Mouse (Mus musculus): ENCODE measurements around the gene Wfdc6b.
"Not testable (repeated sequence)": the region's sequence is repeated elsewhere in the genome, so short reads cannot be mapped to it uniquely, and the experiment has no call there.

Wfdc6b gene

GRCm38 (mm10) chr2:164613471-164613870 is at the start of gene Wfdc6b, which contains the start of gene Wfdc8:
Gene Wfdc6b (plus strand): TSS chr2:164613522.
Gene Wfdc8 (minus strand): TSS chr2:164613626.
- not testable (repeated sequence) for DNase-seq (ENCODE audit: extremely low spot score)

DNA sequence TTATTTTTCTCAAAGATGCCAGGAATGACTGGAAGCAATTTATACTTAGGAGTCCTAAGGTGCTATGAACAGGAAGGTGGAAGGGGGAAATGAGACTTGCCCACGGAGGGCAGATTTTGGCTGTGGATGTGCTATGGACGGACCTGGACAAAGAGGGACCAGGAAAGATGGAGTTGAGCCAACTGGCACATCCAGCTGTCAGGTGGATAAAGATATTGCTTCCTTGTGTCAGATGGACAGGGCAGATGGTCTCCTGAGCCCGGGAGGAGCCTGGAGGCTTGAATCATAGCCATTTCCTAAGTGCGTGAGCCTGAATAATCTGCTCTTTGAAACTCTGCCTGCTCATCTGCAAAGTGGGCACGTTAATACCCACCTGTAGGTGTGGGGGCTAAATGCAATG is 49.0 kb upstream of the Wfdc6b start:
- no peak for DNase-seq (ENCODE audit: extremely low spot score)

- no peak for DNase-seq (ENCODE audit: extremely low spot score)
These were observed 46.3 kb upstream of the Wfdc6b start for GRCm38 (mm10) chr2:164566997-164567396.

DNA sequence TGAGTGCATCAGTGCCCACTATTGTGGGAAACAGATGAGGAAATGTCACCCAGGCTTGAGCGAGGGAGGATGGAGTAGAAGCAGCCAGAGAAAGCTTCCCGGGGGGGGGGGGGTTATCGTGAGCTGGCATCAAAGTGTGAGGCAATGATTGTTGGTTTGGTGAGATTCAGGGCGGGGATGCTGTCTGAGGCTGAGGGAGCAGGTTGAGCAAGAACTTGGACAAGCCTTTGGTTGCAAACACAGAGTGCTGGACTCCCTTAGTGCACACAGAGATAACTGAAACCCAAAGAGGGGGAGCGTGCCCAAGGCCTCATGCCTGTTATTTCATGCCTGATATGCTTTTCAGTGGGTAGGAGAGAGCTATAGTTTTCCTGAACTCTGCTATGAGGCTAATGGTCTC is 45.9 kb upstream of the Wfdc6b start:
- no peak for DNase-seq (ENCODE audit: extremely low spot score)

- not testable (repeated sequence) for DNase-seq (ENCODE audit: extremely low spot score)
These were observed 40.0 kb upstream of the Wfdc6b start, which contains the start of gene Spint3 for GRCm38 (mm10) chr2:164573359-164573758. Gene Spint3 (minus strand): TSS chr2:164573459.

DNA sequence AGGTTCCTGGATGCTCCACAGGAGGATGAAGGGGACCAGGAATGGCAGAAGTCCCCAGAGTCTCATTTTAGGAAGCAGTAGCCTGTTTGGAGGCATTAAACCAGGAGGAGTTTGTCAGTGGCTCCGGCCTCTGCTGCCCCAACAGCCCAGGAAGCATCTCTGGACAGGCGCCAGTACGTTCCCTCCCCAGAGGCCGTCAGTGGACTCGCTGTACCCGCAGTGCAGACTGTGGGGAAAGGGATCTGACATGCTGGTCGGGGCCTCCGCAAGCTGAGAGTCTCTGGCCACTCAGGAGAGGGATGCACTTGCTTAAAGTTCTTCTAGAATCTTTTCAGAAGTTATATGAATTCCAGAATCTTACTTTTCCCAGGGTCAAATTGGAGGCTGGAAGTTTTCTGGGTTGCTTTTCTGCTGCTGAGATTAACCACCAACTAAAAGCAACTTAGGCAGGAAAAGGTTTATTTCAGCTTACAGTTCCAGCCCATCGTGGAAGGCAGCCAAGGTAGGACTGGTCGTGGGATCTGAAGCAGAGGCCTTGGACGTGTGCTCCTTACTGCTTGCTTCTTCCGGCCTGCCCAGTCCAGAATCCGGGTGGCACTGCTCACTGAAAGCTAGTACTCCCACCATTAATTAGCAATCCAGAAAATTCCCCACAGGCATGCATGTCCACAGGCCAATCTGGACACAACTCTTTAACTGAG is 28.1 kb upstream of the Wfdc6b start, which contains the start of gene Wfdc6a:
Gene Wfdc6a, minus strand, starts transcription at position 423 of the 701 bp plus-strand sequence.
- not testable (repeated sequence) for DNase-seq (ENCODE audit: extremely low spot score)

- DNase-seq (ENCODE audit: extremely low spot score) = peak; percentile 63
These were observed 21.3 kb upstream of the Wfdc6b start for GRCm38 (mm10) chr2:164592014-164592413.

DNA sequence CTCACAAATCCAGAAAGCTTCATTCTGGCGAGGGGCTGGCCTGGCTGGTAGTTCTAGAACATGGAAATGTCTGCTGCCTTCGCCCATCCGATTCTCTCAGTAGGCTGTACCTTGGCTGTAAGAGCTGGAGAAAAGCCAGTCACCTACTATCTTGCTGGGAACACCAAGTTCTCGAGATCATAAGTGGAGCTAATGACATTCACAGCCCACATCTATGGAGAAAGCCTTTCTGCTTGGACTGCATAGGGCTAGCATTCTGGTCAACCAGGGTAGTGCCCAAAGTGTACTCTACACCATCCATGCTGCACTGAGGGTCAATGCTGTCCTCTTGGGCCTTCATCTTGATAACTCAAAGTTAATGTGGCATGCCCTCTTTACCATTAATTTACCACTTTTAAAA is 19.8 kb upstream of the Wfdc6b start, which contains the start of gene Eppin:
Gene Eppin, minus strand, starts transcription at position 101 of the 400 bp plus-strand sequence.
- no peak for DNase-seq (ENCODE audit: extremely low spot score)

DNA sequence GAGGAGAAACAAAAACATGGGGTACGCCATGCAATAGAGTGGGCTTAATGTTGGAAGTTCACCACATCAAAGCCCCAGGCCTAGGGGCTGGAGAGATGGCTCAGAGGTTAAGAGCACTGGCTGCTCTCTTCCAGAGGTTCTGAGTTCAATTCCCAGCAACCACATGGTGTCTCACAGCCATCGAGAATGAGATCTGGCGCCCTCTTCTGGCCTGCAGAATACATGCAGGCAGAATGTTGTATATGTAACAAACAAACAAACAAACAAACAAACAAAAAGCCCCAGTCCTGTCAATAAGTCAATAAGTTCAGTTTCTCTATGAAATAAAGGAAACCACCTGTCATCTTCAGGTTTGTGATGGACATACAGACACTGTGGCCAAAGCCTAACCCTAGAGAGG is 13.1 kb upstream of the Wfdc6b start:
- no peak for DNase-seq (ENCODE audit: extremely low spot score)

DNA sequence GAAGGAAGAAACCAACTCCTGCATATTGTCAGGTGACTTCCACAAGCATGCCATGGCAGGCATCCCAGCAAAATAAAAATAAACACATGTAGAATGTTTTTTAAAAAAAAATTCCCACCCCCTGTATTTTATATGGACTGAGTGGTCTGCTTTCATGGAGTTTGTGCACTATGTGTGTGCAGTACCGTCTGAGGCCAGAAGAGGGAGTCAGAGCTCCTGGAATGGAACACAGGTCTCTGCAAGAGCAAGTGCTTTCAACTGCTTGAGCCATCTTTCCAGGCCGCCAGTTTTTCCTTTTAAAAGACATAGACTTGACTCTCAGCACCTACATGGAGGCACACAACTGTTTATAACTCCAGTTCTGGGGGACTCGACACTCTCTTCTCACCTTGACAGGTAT is 9.8 kb upstream of the Wfdc6b start:
- DNase-seq (ENCODE audit: extremely low spot score) = no peak

- DNase-seq (ENCODE audit: extremely low spot score) = no peak
These were observed 8.9 kb upstream of the Wfdc6b start for GRCm38 (mm10) chr2:164604411-164604810.

GRCm38 (mm10) chr2:164608781-164609180 is 4.5 kb upstream of the Wfdc6b start:
- no peak for DNase-seq (ENCODE audit: extremely low spot score)

GRCm38 (mm10) chr2:164615386-164615785 is 2.1 kb downstream of the Wfdc6b start:
- DNase-seq (ENCODE audit: extremely low spot score) = no peak

DNA sequence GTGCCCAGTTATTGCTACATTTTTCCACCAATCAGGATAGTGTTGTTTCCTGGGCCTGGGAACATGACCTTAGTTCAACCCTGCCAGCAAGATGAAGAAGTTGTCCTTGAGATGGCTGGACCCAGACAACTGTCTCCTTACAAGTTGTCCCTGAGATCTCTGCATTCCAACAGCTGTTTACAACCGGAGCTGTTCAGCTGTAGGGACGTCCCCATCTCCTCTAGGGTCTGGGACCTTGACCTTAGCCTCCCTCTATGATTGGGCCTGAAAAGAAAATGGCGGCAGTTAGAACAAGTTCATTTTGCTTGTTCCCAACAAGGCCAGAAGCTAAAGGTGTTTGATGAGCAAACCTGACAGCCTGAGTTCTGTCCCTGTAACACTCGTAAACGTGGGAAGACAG is 5.7 kb downstream of the Wfdc6b start:
- DNase-seq (ENCODE audit: extremely low spot score) = no peak

GRCm38 (mm10) chr2:164621775-164622174 is 8.5 kb downstream of the Wfdc6b start:
- DNase-seq (ENCODE audit: extremely low spot score) = no peak

- DNase-seq (ENCODE audit: extremely low spot score) = peak; percentile 4
These were observed 21.9 kb downstream of the Wfdc6b start for GRCm38 (mm10) chr2:164635266-164635665.

DNA sequence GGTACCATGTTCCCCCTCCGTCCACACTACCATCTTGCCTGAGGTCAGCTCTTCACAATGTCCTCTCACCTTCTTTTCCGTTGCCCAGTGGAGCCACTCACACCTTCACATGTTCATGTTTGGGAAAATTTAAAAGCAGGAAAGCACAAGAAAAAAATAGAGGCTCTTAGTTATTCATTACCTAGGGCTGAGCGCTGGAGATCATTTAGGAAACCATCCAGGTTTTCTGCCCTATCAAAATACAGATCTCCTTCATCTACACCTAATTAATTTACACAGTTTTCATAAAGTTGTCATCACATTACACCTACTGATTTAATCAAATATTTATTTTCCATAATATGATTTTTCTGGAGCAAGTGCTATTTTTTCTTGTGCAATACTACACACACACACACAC is 25.4 kb downstream of the Wfdc6b start, which contains the start of gene Wfdc16:
Gene Wfdc16, minus strand, starts transcription at position 101 of the 400 bp plus-strand sequence.
- no peak for DNase-seq (ENCODE audit: extremely low spot score)

GRCm38 (mm10) chr2:164641129-164641528 is 27.8 kb downstream of the Wfdc6b start:
- no peak for DNase-seq (ENCODE audit: extremely low spot score)

DNA sequence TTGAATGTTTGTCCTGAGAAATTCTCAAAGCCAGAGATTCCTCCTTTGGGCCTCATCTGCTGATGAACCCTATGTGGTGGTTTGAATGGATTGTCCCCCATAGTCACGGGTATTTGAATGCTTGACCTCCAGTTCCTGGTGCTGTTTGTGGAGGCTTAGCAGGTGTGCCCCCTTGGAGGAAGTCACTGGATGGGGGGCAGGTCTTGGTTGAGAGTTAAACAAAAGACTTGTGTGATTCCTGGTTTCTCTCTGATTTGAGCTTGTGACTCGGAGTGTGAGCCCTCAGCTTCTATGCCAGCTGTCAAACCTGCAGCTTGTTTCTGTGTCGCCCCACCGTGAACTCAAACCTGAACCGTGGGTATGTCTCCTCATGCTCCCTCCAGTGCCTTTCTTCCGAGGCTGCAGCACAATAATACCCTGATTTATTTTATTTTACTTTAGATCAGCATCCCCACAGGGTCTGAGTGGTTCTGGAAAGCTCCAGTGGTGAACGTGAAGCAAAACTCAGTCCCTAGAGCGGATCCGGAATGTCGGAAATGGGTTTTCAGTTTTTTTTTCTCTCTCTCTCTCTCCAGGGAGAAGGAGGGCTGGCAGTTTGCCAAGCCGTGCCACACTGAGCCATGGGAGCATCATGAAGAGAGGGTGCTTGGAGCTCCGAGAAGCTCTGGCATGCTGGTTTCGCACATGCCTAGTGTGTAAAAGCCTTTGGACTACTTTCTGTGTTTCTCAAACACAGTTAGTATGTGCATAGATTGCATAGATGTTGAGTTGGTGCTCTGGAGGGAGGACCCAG is 28.8 kb downstream of the Wfdc6b start:
- DNase-seq (ENCODE audit: extremely low spot score) = no peak

GRCm38 (mm10) chr2:164655858-164656257 is 42.5 kb downstream of the Wfdc6b start, which contains the start of gene Wfdc10:
Gene Wfdc10 (plus strand): TSS chr2:164656046.
- peak; percentile 61 for DNase-seq (ENCODE audit: extremely low spot score)

- no peak for DNase-seq (ENCODE audit: extremely low spot score)
These were observed 43.2 kb downstream of the Wfdc6b start, which contains the start of gene Wfdc9 for GRCm38 (mm10) chr2:164656483-164656882. Gene Wfdc9 (minus strand): TSS chr2:164656583.

DNA sequence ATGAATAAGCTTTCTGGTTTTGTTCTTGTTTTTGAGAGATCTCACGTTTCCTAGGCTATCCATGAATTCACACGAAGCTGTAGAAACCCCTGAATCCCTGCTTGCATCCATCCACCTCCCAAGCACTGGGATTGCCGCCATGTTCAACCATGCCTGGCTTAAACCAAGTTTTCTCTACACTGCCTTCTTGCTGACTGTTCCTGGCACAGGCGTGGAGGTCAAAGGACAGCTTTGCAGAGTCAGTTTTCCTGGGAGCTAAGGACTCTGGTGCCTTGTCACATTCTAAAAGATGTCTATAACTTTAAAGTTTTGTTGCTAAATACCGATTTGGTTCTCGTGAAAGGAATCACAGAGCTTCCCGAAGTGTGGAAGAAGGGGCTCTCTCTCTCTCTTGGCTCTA is 51.5 kb downstream of the Wfdc6b start:
- no peak for DNase-seq (ENCODE audit: extremely low spot score)
